Mouse (Mus musculus): Measurements from ENCODE around the gene Smoc1.

DNA sequence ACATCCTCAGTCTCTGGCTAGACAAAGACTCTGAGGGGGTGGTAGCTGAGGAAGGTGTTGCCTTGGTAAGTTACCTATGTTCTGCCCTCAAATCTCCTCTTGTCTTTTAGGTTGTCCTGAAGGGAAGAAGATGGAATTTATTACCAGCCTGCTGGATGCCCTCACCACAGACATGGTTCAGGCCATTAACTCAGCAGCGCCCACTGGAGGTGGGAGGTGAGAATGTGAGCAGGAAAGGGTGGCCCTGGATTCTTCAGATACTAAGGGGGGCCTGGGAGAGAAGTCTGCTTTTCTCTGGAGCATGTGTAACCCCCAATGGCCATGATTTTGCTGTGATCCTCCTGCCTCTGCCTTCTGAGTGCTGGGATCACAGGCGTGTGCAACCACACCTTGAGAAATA lies 143.5 kb downstream of the Smoc1 start:
- TF ChIP-seq TAL1 (IDR thresholded peaks at IDR 0.05; ENCODE audit: low read length) (no peak), GATA1 (IDR thresholded peaks at IDR 0.05; ENCODE audit: low read length) (no peak)
